Mouse (Mus musculus): ENCODE results near the gene Ptpn7.

GRCm38 (mm10) chr1:135124573-135125363 is 7.7 kb upstream of the Ptpn7 start:
- TF ChIP-seq CTCF (conservative IDR thresholded peaks at IDR 0.05; ENCODE audit: low read length) (no peak), NANOG (IDR thresholded peaks at IDR 0.05; ENCODE audit: borderline replicate concordance, low read length) (no peak), POU5F1 (IDR thresholded peaks at IDR 0.05; ENCODE audit: borderline replicate concordance, low read length) (no peak)

Data from E14TG2a.4 (cell line).